Mouse (Mus musculus) skeletal muscle tissue, adult 2 months (tissue): Measurements from ENCODE around the gene Acot9.
A peak's percentile ranks its signal among the peaks of the same experiment; 100 is the strongest.

Source experiments
- DNase-seq: peaks from one replicate; pipeline ENCODE4 v3.0.0-alpha.2; 2012; ENCODE audit warnings: low read depth, low spot score

Acot9 gene

DNA sequence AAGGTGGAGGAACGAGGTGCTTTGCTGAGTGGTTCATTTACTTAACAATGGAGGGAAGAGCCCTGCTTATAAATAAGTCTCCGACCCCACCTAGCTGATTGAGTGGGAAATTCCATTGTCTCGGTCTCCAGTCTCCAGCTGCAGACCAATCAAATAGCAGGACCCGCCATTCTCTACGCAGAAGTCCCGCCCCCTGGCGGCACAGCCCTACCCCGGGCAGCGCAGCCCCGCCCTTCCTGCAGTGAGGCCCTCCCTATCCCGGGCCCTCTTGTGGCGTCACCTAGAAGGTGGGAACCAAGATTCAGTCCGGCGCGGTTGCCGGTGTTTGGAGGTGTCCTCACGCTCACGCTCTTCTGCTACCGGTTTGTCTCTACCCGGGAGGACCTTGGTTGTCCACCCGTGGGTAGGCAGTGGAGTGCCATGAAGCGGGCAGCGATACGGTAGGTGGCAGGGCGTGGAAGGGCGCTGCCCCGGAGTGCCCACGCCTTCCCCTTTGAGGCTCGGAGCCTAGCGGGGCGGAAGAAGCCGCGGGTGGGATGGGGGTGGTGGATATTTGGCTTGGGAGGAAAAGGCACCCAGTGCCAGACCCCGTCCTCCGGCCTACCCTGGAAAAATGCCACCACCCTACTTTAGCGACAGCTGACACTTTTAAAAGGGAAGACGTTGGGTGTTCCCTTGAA lies at the start of gene Acot9:
Gene Acot9 (plus strand): TSS at position 209 of the 680 bp plus-strand sequence.
- DNase-seq = peak; percentile 84

DNA sequence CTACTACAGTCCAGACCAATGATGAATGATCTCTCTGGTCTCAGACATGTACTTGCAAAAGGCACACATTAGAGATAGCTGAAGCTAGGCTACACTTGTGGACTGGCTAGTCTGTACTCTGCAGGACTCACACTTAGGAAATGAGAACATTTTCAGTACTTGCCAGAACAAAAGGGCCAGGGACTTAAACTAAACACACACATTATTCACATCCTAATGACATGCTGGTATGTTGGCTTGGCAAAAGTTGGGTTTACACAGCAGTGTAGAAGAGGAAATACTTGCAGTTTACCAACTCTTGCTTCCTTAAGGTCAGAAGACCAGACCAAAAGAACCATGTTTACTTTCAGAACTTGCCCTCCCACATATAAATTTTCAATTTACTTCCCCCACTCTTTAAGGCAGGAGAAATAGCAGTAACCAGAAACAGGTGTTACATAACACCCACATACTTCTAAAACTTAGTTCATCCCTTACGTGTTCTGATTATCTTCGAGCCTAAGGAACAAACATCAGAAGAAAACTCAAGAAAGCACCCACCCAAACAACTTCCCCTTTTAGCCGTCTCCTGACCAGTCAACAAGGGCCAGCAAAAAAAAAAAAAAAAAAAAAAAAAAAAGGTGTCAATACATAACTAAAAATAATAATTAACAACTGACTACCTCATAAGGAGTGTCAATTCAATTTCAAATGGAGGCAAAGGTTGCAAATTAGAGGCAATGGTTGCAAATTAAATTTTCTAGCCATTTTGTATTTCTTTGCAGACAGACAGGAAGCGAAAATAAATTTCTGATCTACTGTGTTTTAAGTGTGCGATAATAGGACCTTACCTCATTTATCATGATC lies 47.7 kb upstream of the Acot9 start:
- DNase-seq = no peak

DNA sequence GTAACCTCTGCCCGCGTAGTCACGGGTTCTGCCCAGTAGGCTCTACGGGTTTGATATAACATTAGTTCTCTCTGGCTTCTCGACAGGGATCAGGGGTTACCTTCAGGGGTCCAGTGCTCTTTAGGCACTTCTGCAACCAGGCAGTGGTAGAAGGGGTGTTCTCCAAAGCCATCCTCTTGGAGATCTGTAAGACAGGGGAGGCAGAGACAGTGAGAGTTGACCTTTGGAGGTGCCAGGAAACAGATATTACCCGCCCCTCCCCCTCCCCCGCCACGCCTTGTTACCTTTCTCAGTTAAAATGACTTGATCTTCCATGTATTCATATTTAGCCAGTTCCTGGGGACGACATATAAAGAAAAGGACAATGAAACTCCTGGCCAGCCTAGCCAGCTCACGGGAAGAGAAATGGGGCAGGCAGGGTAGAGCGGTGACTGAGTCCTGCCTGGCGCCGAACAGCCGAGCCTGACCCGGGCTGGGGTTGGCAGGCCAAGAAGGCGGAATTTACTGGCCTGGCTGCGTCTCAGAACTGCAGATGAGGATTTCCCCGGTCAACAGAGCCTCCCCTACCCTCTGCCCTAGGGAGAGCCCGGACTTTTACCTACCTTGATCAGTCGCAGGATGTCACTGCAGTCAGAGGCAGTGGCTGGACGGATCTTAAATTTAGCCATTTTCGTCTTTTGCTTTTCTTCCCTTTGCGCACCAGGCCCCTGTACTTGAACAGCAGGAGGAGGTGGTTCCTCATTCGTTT lies 46.6 kb upstream of the Acot9 start:
- no peak for DNase-seq

DNA sequence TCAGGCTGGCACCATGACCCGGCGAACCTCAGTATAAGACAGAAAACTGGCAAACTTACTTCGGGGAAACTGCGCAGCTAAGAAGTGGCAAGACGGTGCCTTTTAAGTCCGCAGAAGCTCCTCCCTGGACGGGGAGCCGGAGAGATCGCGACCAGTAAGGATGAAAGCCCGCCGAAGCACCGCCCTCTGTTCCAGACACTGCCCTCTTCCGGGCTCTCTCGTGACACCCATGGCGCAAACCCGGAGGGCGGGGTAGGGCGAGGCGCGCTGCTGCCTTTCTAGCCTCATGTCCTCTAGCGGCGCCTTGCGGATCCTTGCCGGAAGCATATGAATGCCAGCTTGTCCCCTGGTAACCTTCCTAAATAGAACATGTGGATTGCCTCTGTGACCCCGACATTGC lies 46.0 kb upstream of the Acot9 start, which contains the start of gene Sat1:
Gene Sat1 (minus strand): TSS at position 179 of the 400 bp plus-strand sequence.
- DNase-seq = peak; percentile 91

DNA sequence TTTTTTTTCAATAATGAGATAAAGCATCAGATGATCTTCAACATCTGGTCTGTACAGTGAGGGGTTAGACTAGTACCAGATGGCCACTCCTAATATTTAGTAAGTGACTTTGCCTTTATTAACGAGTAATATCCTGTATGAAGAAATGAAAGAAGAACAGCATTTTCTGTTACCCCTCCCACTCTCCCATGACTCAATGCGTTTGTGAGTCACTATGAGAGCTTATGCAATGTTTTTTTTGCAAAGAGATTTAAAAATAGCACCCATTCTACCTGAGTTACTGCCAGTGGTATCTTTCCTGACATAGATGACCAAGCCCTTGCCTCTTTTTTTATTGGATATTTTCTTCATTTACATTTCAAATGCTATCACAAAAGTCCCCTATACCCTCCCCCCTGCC lies 44.0 kb upstream of the Acot9 start:
- DNase-seq = no peak

DNA sequence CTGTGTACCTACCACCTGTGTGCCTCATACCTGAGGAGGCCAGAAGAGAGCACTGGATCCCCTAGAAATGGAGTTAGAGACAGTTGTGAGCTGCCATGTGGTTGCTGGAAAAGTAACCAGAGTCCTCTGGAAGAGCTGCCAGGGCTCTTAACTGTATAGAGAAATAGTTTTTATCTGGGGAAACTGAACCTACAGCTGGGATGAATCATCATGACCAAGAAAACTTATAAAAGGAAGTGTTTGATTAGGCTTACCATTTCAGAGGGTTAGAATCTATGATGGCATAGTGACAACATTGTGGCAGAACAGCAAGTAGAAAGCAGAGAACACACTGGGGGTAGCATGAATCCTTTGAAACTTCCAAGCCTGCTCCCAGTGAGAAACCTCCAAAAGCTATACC lies 5.4 kb upstream of the Acot9 start:
- DNase-seq = no peak

DNA sequence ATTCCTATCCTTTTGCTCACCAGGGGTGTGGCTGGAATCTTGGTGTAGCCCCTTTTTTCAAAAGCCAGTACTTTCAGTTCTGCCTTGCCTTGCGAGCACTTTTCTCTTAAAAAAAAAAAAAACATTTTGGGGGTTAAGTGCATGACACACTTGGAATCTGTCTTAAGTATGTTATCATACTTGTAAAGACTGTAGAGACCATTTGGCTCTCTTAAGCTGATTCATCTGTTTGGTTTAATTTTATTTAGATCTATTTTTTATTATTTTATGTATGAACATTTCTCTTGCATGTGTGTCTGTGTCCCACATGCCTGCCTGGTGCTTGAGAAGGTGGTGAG lies 641 bp downstream of the Acot9 start:
- DNase-seq = peak; percentile 0

DNA sequence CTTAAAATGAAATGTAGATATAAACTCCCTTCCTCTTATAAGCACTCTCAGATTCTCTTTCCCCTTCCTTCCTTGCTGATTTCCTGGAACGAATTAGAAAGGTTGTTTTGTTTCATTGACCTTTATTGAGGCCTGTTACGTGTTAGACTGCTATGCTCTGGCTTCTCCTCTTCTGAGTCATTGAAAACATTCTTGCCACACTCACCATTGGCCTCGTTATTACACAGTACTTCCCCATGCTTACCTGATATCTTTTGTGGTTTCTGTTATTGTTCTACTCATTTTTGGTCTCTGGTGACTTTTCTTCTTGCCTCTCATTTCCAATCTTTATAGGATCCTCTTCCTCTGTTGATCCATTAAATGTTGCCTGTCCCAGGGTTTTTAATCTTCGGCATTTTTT lies 16.2 kb downstream of the Acot9 start:
- no peak for DNase-seq

DNA sequence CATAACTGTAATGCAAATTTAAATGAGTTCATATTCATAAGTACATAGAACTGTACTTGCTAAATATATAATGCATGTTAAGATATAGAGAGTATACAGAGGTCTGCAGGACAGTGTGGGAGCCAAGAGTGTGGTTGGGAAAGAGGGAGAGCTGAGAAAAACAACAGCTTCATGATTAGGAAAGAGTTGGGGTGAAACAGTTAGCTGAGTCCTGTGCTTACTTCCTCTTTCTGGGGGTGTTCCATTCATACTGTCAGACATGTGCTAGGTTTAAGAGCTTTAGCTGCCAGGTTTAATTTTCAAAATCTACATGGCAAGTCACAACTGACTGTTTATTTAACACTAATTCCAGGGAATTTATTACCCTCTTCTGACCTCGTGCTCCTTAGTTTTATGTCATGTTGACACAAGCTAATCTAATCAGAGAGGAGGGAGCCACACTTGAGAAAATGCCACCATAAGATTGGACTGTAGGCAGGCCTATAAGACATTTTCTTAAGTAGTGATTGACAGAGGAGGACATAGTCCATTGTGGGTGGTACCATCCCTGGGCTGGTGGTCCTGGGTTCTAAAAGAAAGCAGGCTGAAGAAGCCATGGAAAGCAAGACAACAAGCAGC lies 18.3 kb downstream of the Acot9 start:
- no peak for DNase-seq

DNA sequence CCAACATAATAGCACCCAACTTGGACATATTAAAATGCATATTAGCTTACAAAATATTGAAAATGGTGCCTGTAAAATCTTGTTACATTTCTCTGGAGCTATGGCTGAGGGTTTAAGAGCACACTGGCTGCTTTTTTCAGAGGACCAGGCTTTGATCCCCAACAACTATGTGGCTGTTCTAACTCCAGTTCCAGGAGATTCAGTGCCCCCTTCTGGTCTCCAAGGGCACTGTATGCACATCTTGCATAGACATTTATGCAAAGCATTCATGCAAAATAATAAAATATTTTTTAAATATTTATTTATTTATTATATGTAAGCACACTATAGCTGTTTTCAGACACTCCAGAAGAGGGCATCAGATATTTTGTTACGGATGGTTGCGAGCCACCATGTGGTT lies 44.1 kb downstream of the Acot9 start:
- no peak for DNase-seq

DNA sequence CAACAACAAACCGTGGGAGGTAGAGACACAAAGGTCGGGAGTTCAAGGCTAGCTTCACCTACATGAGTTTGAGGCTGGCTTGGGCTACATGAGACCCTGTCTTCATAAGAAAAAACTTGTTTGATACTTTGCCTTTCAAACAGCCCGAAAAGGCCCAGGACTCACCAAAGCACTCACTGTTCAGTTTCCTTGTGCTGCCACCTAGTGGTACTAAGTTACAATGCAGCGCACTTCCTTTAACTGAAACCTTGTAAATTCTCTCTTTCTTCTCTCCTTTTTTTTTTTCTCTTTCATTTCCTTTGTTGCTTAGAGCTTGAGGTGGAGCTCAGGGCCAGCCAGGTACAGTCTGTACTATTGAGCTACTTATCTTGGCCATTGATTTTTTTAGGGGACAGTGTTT lies 55.8 kb downstream of the Acot9 start:
- peak; percentile 8 for DNase-seq

DNA sequence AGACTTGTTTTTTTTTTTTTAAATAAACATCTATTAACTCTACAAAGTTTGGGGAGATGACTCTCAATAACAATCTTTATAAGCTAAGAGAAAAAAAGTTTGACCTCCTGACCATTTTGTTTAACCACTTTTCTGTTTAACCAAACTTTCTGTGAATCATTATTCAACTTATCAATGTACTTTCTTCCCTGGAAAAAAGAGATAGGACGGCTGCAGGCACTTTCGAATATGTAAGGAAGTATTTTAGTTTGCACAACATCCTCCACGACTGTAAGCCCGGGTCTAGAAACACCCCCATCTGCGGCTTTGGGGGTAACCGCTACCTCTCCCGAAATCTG lies 75.3 kb downstream of the Acot9 start:
- no peak for DNase-seq

DNA sequence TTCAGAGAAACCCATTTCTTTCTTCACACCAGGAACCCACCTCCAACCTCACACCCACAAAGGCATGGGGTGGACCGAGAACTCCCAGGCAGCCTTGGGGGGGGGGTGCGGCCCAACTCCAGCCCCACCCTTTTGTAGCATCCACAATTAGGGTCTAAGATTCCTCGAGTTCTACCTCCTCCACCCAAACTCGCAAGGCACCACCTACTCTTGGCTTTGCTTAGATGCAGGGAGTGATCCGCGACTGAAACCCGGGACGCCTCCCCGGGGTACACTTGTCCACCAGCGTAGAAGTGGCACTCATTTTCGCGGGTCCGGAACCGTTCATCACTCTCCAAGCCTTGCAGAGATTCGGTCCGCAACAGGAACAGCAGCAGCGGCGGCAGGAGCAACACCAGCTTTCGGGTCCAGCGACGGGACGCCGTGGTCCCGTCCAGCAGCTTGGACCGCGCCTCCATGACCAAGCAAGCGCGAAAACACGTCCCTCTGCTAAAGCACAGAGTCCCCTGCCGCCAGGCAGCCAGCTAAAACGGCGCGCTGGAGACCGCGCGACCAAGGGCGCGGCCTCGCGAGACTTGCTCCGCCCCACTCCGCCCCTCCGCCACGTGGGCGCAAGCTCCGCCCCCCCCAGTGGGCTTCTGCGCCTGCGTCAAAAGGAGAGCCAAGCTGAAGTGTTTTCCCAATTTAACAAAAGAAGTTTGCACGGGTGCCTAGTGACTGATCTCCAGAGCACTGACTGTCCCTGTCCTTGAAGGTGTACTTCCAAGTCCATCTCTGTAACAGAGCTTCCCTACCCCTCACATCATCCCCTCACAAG lies 75.9 kb downstream of the Acot9 start:
- DNase-seq = peak; percentile 67

DNA sequence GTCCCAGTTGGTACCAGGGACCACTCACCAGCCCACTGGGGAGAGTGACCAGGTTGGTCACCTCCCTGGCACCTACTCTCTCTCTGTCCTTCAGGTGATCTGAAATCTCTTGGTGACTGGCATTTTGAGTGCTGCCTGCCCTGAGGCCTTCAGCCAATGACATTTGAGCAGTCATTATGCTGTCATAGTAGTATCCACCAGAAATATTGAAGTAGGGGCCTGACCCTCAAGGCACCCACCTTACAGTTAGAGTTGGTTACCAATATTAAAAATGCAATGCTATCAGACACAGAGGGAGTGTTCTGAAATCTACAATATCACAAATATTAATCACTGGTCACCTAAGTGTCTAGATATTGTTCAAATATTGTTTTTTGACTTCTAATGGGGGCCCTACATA lies 78.4 kb downstream of the Acot9 start, which contains the start of gene Prdx4:
Gene Prdx4 (minus strand): TSS at position 101 of the 400 bp plus-strand sequence.
- no peak for DNase-seq

DNA sequence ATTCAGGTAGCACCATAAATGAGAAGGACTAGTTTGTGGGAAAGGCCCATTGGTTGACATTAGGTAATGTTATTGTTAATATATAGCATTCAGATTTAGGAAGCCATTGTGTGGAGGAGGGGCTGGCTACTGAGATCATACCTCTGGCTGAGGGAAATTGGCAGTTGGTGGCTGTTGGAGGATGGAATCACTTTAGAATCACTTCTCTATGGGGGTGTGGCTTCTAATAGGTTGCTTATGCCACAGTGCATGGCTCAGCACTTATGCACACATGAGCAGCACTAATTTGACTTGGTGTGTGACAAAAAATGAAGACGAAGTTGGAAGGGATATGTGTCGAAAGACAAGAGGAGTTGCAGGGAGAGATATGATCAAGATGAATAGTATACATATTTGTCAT lies 84.0 kb downstream of the Acot9 start:
- no peak for DNase-seq
